Mouse (Mus musculus): ENCODE measurements at regions not wholly inside any gene's neighbourhood (a gene's known extent, or its start where the extent isn't known, plus 50 kb on each side); places are given as distances from the start of the nearest gene placed in this dataset.
A peak's percentile ranks its signal among the peaks of the same experiment; 100 is the strongest.

- peak; percentile 18 for DNase-seq (ENCODE audit: extremely low read depth, insufficient read length, low spot score)
Measured at GRCm38 (mm10) chr3:52647161-52647692, 369.8 kb downstream of the Cog6 start.

- no peak for DNase-seq (ENCODE audit: extremely low read depth, insufficient read length, low spot score)
Measured at GRCm38 (mm10) chr3:52645156-52645555, 371.9 kb downstream of the Cog6 start.

- peak; percentile 8 for DNase-seq (ENCODE audit: extremely low read depth, insufficient read length, low spot score)
Measured at GRCm38 (mm10) chr3:52644178-52645128, 372.6 kb downstream of the Cog6 start.

GRCm38 (mm10) chr3:52643796-52644177 lies 373.2 kb downstream of the Cog6 start:
- no peak for DNase-seq (ENCODE audit: extremely low read depth, insufficient read length, low spot score)

- no peak for DNase-seq (ENCODE audit: extremely low read depth, insufficient read length, low spot score)
Measured at GRCm38 (mm10) chr3:52643100-52643551, 373.9 kb downstream of the Cog6 start.

GRCm38 (mm10) chr3:52641226-52642181 lies 373.4 kb downstream of the Foxo1 start:
- DNase-seq (ENCODE audit: extremely low read depth, insufficient read length, low spot score) = peak; percentile 41

- DNase-seq (ENCODE audit: extremely low read depth, insufficient read length, low spot score) = no peak
Measured at GRCm38 (mm10) chr3:52640250-52641147, 372.4 kb downstream of the Foxo1 start.

- no peak for DNase-seq (ENCODE audit: extremely low read depth, insufficient read length, low spot score)
Measured at GRCm38 (mm10) chr3:52638816-52639215, 370.7 kb downstream of the Foxo1 start.

GRCm38 (mm10) chr3:52634353-52634752 lies 366.2 kb downstream of the Foxo1 start:
- DNase-seq (ENCODE audit: extremely low read depth, insufficient read length, low spot score) = no peak

GRCm38 (mm10) chr3:52633491-52634100 lies 365.5 kb downstream of the Foxo1 start:
- DNase-seq (ENCODE audit: extremely low read depth, insufficient read length, low spot score) = no peak

- DNase-seq (ENCODE audit: extremely low read depth, insufficient read length, low spot score) = no peak
Measured at GRCm38 (mm10) chr3:52632635-52633034, 364.5 kb downstream of the Foxo1 start.

- no peak for DNase-seq (ENCODE audit: extremely low read depth, insufficient read length, low spot score)
Measured at GRCm38 (mm10) chr3:52630209-52630608, 362.1 kb downstream of the Foxo1 start.

- DNase-seq (ENCODE audit: extremely low read depth, insufficient read length, low spot score) = no peak
Measured at GRCm38 (mm10) chr3:52625125-52625524, 357.0 kb downstream of the Foxo1 start.

- no peak for DNase-seq (ENCODE audit: extremely low read depth, insufficient read length, low spot score)
Measured at GRCm38 (mm10) chr3:52622530-52622929, 354.4 kb downstream of the Foxo1 start.

- DNase-seq (ENCODE audit: extremely low read depth, insufficient read length, low spot score) = no peak
Measured at GRCm38 (mm10) chr3:52621936-52622335, 353.8 kb downstream of the Foxo1 start.

GRCm38 (mm10) chr3:52618925-52619224 lies 350.7 kb downstream of the Foxo1 start:
- no peak for DNase-seq (ENCODE audit: extremely low read depth, insufficient read length, low spot score)

GRCm38 (mm10) chr3:52618212-52618924 lies 350.2 kb downstream of the Foxo1 start:
- DNase-seq (ENCODE audit: extremely low read depth, insufficient read length, low spot score) = no peak

- no peak for DNase-seq (ENCODE audit: extremely low read depth, insufficient read length, low spot score)
Measured at GRCm38 (mm10) chr3:52617413-52618149, 349.4 kb downstream of the Foxo1 start.
